Mouse (Mus musculus): Measurements from ENCODE around the gene Tcf3. TPM values are rescaled to one million over a fixed set of nuclear protein-coding genes. Genes with fewer than 3 reads are reported as not detected.

The Tcf3 gene
- polyA plus RNA-seq, 1 experiment from 2014 or later = 258 TPM

- no peak overlapping the region for H3K9ac ChIP-seq
- H3K27me3 ChIP-seq = peaks cover 7% of the 10 kb centered on the region; the same call in 1 of the 2 replicates
- no peak overlapping the region for H3K4me2 ChIP-seq (replicated peaks)
- no peaks in the 10 kb centered on the region for H3K4me1 ChIP-seq
- ATAC-seq (ENCODE audit: insufficient number of reproducible peaks, insufficient read depth, low FRiP score, low TSS enrichment) = no peak
- 82% methylated on average over 5 of the region's 5 CpGs for WGBS
- H3K36me3 ChIP-seq = no peaks in the 10 kb centered on the region
- no peak overlapping the region for H3K4me3 ChIP-seq
- no peaks in the 10 kb centered on the region for H3K9me3 ChIP-seq
- H3K27ac ChIP-seq = no peak overlapping the region
These were observed 21.3 kb upstream of the Tcf3 start for GRCm38 (mm10) chr10:80454781-80455180.

- Histone ChIP-seq H3K4me3 (no peak overlapping the region), H3K27ac (no peak overlapping the region), H3K36me3 (no peaks in the 10 kb centered on the region), H3K9ac (no peak overlapping the region), H3K9me3 (no peaks in the 10 kb centered on the region), H3K4me2 (replicated peaks) (no peak overlapping the region), H3K27me3 (peaks cover 7% of the 10 kb centered on the region; the same call in 1 of the 2 replicates), H3K4me1 (no peaks in the 10 kb centered on the region)
- no peak for ATAC-seq (ENCODE audit: insufficient number of reproducible peaks, insufficient read depth, low FRiP score, low TSS enrichment)
- WGBS = 81% methylated on average over 10 of the region's 10 CpGs
These were observed 20.2 kb upstream of the Tcf3 start for GRCm38 (mm10) chr10:80453601-80454000.

GRCm38 (mm10) chr10:80450599-80450998 lies 17.2 kb upstream of the Tcf3 start:
- no peak overlapping the region for H3K9ac ChIP-seq
- H3K27ac ChIP-seq = no peak overlapping the region
- 11% methylated on average over 6 of the region's 6 CpGs for WGBS
- no peak overlapping the region for H3K4me3 ChIP-seq
- H3K9me3 ChIP-seq = no peaks in the 10 kb centered on the region
- no peaks in the 10 kb centered on the region for H3K4me1 ChIP-seq
- ATAC-seq (ENCODE audit: insufficient number of reproducible peaks, insufficient read depth, low FRiP score, low TSS enrichment) = no peak
- H3K36me3 ChIP-seq = no peaks in the 10 kb centered on the region
- H3K4me2 ChIP-seq (replicated peaks) = no peak overlapping the region
- peaks cover 16% of the 10 kb centered on the region for H3K27me3 ChIP-seq

- no peaks in the 10 kb centered on the region for H3K36me3 ChIP-seq
- no peak overlapping the region for H3K9ac ChIP-seq
- no peak overlapping the region for H3K4me2 ChIP-seq (replicated peaks)
- H3K9me3 ChIP-seq = no peaks in the 10 kb centered on the region
- ATAC-seq (ENCODE audit: insufficient number of reproducible peaks, insufficient read depth, low FRiP score, low TSS enrichment) = no peak
- H3K4me3 ChIP-seq = no peak overlapping the region
- 8% methylated on average over 26 of the region's 26 CpGs for WGBS
- no peak overlapping the region for H3K27ac ChIP-seq
- H3K4me1 ChIP-seq = 0 out of 2 replicates have a peak, but pooled peaks cover 4% of the 10 kb centered on the region
- peaks cover 22% of the 10 kb centered on the region for H3K27me3 ChIP-seq
These were observed 12.6 kb upstream of the Tcf3 start for GRCm38 (mm10) chr10:80445898-80446601.

- Histone ChIP-seq H3K9me3 (no peaks in the 10 kb centered on the region), H3K9ac (no peak overlapping the region), H3K27me3 (peaks cover 19% of the 10 kb centered on the region), H3K4me2 (replicated peaks) (no peak overlapping the region), H3K27ac (no peak overlapping the region), H3K4me1 (0 out of 2 replicates have a peak, but pooled peaks cover 4% of the 10 kb centered on the region), H3K36me3 (no peaks in the 10 kb centered on the region), H3K4me3 (no peak overlapping the region)
- no peak for ATAC-seq (ENCODE audit: insufficient number of reproducible peaks, insufficient read depth, low FRiP score, low TSS enrichment)
- 40% methylated on average over 1 of the region's 1 CpGs for WGBS
These were observed 11.6 kb upstream of the Tcf3 start for GRCm38 (mm10) chr10:80445052-80445451.

GRCm38 (mm10) chr10:80444339-80445045 lies 11.0 kb upstream of the Tcf3 start:
- H3K36me3 ChIP-seq = no peaks in the 10 kb centered on the region
- 0 out of 2 replicates have a peak, but pooled peaks cover 4% of the 10 kb centered on the region for H3K4me1 ChIP-seq
- H3K9ac ChIP-seq = no peak overlapping the region
- H3K27me3 ChIP-seq = peaks cover 19% of the 10 kb centered on the region
- H3K4me3 ChIP-seq = no peak overlapping the region
- WGBS = 49% methylated on average over 5 of the region's 5 CpGs
- ATAC-seq (ENCODE audit: insufficient number of reproducible peaks, insufficient read depth, low FRiP score, low TSS enrichment) = no peak
- no peak overlapping the region for H3K4me2 ChIP-seq (replicated peaks)
- no peak overlapping the region for H3K27ac ChIP-seq
- H3K9me3 ChIP-seq = no peaks in the 10 kb centered on the region

- Histone ChIP-seq H3K4me2 (replicated peaks) (no peak overlapping the region), H3K36me3 (no peaks in the 10 kb centered on the region), H3K9ac (no peak overlapping the region), H3K27ac (no peak overlapping the region), H3K4me3 (no peak overlapping the region), H3K4me1 (0 out of 2 replicates have a peak, but pooled peaks cover 4% of the 10 kb centered on the region), H3K27me3 (peaks cover 19% of the 10 kb centered on the region), H3K9me3 (no peaks in the 10 kb centered on the region)
- ATAC-seq (ENCODE audit: insufficient number of reproducible peaks, insufficient read depth, low FRiP score, low TSS enrichment) = no peak
- 82% methylated on average over 8 of the region's 8 CpGs for WGBS
These were observed 10.3 kb upstream of the Tcf3 start for GRCm38 (mm10) chr10:80443575-80444278.

- Histone ChIP-seq H3K36me3 (no peaks in the 10 kb centered on the region), H3K9ac (no peak overlapping the region), H3K27me3 (peaks cover 16% of the 10 kb centered on the region), H3K9me3 (no peaks in the 10 kb centered on the region), H3K4me2 (replicated peaks) (no peak overlapping the region), H3K4me3 (no peak overlapping the region), H3K4me1 (0 out of 2 replicates have a peak, but pooled peaks cover 4% of the 10 kb centered on the region), H3K27ac (no peak overlapping the region)
- no peak for ATAC-seq (ENCODE audit: insufficient number of reproducible peaks, insufficient read depth, low FRiP score, low TSS enrichment)
- WGBS = 46% methylated on average over 2 of the region's 2 CpGs
These were observed 9.5 kb upstream of the Tcf3 start for GRCm38 (mm10) chr10:80442989-80443388.

GRCm38 (mm10) chr10:80441598-80441997 lies 8.2 kb upstream of the Tcf3 start:
- H3K36me3 ChIP-seq = no peaks in the 10 kb centered on the region
- H3K4me2 ChIP-seq (replicated peaks) = no peak overlapping the region
- H3K4me1 ChIP-seq = 0 out of 2 replicates have a peak, but pooled peaks cover 4% of the 10 kb centered on the region
- H3K27me3 ChIP-seq = peaks cover 16% of the 10 kb centered on the region
- no peak overlapping the region for H3K9ac ChIP-seq
- no peak overlapping the region for H3K27ac ChIP-seq
- ATAC-seq (ENCODE audit: insufficient number of reproducible peaks, insufficient read depth, low FRiP score, low TSS enrichment) = no peak
- no peak overlapping the region for H3K4me3 ChIP-seq
- WGBS = 55% methylated on average over 8 of the region's 8 CpGs
- H3K9me3 ChIP-seq = no peaks in the 10 kb centered on the region

GRCm38 (mm10) chr10:80440031-80440430 lies 6.6 kb upstream of the Tcf3 start:
- Histone ChIP-seq H3K27me3 (peaks cover 14% of the 10 kb centered on the region), H3K9me3 (no peaks in the 10 kb centered on the region), H3K36me3 (no peaks in the 10 kb centered on the region), H3K27ac (no peak overlapping the region), H3K4me3 (no peak overlapping the region), H3K9ac (no peak overlapping the region), H3K4me2 (replicated peaks) (no peak overlapping the region), H3K4me1 (0 out of 2 replicates have a peak, but pooled peaks cover 4% of the 10 kb centered on the region)
- ATAC-seq (ENCODE audit: insufficient number of reproducible peaks, insufficient read depth, low FRiP score, low TSS enrichment) = no peak

- no peak overlapping the region for H3K4me2 ChIP-seq (replicated peaks)
- no peak overlapping the region for H3K9ac ChIP-seq
- H3K4me3 ChIP-seq = no peak overlapping the region
- WGBS = 58% methylated on average over 4 of the region's 4 CpGs
- ATAC-seq (ENCODE audit: insufficient number of reproducible peaks, insufficient read depth, low FRiP score, low TSS enrichment) = no peak
- H3K36me3 ChIP-seq = no peaks in the 10 kb centered on the region
- H3K27ac ChIP-seq = no peak overlapping the region
- peaks cover 5% of the 10 kb centered on the region; the same call in 1 of the 2 replicates for H3K27me3 ChIP-seq
- no peaks in the 10 kb centered on the region for H3K9me3 ChIP-seq
- no peaks in the 10 kb centered on the region for H3K4me1 ChIP-seq
These were observed 4.5 kb upstream of the Tcf3 start for GRCm38 (mm10) chr10:80437973-80438372.
